Mouse (Mus musculus) cerebellum, adult 2 months (tissue): ENCODE data around the gene Tspan4.

Experiments
- CTCF ChIP-seq: fragments of 200-500 bp; IDR thresholded peaks from 2 replicates; pipeline ENCODE4 v1.5.1; 2011; ENCODE audit warnings: low read depth, mild to moderate bottlenecking, control low read depth, low read length, moderate library complexity, borderline replicate concordance; ENCODE audit not compliant: insufficient read depth
- POLR2A ChIP-seq: fragments of 200-500 bp; IDR thresholded peaks from 2 replicates; pipeline ENCODE4 v1.6.1; 2011; ENCODE audit warnings: low read length, control low read depth, borderline replicate concordance; ENCODE audit not compliant: insufficient read depth

DNA sequence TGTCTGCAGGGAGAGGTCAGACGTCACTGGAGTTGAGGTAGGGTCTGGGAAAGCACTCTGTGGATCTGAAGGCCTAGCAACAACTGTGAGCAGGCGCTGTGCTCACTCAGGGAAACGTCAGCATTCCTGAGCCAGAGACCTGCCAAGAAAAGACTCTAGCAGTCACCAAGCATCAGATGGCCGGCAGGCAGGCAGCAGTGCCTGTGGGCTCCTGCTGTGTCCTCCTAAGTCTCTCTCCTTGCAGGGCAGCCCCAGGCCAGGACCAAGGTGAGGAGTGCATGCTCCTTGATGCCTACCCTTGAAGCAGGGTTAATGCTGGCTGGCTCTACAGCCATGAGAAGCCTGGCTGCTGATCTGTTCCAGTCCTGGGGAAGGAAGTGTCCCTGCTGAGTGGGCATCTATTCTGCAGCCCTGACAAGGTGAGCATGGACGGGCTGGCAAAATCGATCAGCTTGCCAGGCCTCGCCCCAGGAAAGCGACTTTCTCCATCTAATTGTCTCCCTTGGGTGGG lies 35.7 kb downstream of the Tspan4 start:
- TF ChIP-seq POLR2A: no peak
- no peak for TF ChIP-seq CTCF
